Mouse (Mus musculus) kidney, embryonic 14.5 days (tissue): Measurements from ENCODE around the gene Vsig1. TPM values are rescaled to one million over a fixed set of nuclear protein-coding genes. Genes with fewer than 3 reads are reported as not detected.

ENCODE experiments used
- ATAC-seq: fragments of 200-750 bp; cut with Nextera tagmentation; 2 replicates; pipeline ENCODE4 v1.8.0; 2017; ENCODE audit warnings: moderate number of reproducible peaks, mild to moderate bottlenecking, moderate TSS enrichment, moderate library complexity; ENCODE audit not compliant: low FRiP score, low TSS enrichment
- H3K27ac ChIP-seq: fragments of 300-500 bp; sonication (generic); 2 replicates; pipeline ENCODE4 v1.5.1; 2014; ENCODE audit warnings: low read depth, mild to moderate bottlenecking, low read length, moderate library complexity, mixed read lengths
- H3K27me3 ChIP-seq: fragments of 300-500 bp; sonication (generic); 2 replicates; pipeline ENCODE4 v1.6.1; 2014; ENCODE audit warnings: mild to moderate bottlenecking, low read length; ENCODE audit not compliant: control insufficient read depth, insufficient read depth
- H3K36me3 ChIP-seq: fragments of 300-500 bp; sonication (generic); 2 replicates; pipeline ENCODE4 v1.6.1; 2014; ENCODE audit warnings: low read length, mixed read lengths; ENCODE audit not compliant: control insufficient read depth, insufficient read depth
- H3K4me1 ChIP-seq: fragments of 300-500 bp; sonication (generic); 2 replicates; pipeline ENCODE4 v1.6.1; 2014; ENCODE audit warnings: low read length, mixed read lengths; ENCODE audit not compliant: control insufficient read depth, insufficient read depth
- H3K4me2 ChIP-seq: fragments of 300-500 bp; sonication (generic); replicated peaks from 2 replicates; pipeline ENCODE4 v1.6.1; 2014; ENCODE audit warnings: low read depth, mild to moderate bottlenecking, low read length
- H3K4me3 ChIP-seq: fragments of 300-500 bp; sonication (generic); 2 replicates; pipeline ENCODE4 v1.5.1; 2014; ENCODE audit warnings: mild to moderate bottlenecking, low read length
- H3K9ac ChIP-seq: fragments of 300-500 bp; sonication (generic); 2 replicates; pipeline ENCODE4 v1.6.1; 2014; ENCODE audit warnings: low read depth, mild to moderate bottlenecking, low read length, moderate library complexity
- H3K9me3 ChIP-seq: fragments of 300-500 bp; sonication (generic); 2 replicates; pipeline ENCODE4 v1.6.1; 2016; ENCODE audit warnings: low read length; ENCODE audit not compliant: control insufficient read depth
- WGBS: fragments of 180-500 bp; shearing (Covaris S2); extraction: QIAGEN DNeasy Blood & Tissue Kit; methylation state at CpG from one replicate; pipeline ENCODE4 v1.1.7; 2014; 5-methylcytosine and 5-hydroxymethylcytosine counted together
- polyA plus RNA-seq: library from polyadenylated mRNA; unstranded; fragments of >200 nt; fragmentation: Nextera tagmentation; extraction: Ambion mirVana; gene quantifications from 2 replicates; pipeline ENCODE4 v1.2.1, GENCODE M21; 2014

Vsig1 gene
- 0.23 and 0.54 TPM in 2 replicates for polyA plus RNA-seq

- H3K4me2 ChIP-seq, result no peak within 1 kb of the TSS
- H3K36me3 ChIP-seq, result no peaks in the 10 kb centered on the region
- no peak within 1 kb of the TSS for H3K9ac ChIP-seq
- no peaks in the 10 kb centered on the region for H3K4me1 ChIP-seq
- no peak for ATAC-seq
- peaks cover 4% of the 10 kb centered on the region; the same call in 1 of the 2 replicates for H3K27me3 ChIP-seq
- 69% methylated on average over 7 of the region's 7 CpGs for WGBS
- H3K9me3 ChIP-seq, result no peaks in the 10 kb centered on the region
- H3K27ac ChIP-seq, result no peak within 1 kb of the TSS
- H3K4me3 ChIP-seq, result no peak within 1 kb of the TSS
Measured at GRCm38 (mm10) chrX:140907360-140907759, at the start of gene Vsig1. Gene Vsig1, plus strand, starts transcription at chrX:140907608.

DNA sequence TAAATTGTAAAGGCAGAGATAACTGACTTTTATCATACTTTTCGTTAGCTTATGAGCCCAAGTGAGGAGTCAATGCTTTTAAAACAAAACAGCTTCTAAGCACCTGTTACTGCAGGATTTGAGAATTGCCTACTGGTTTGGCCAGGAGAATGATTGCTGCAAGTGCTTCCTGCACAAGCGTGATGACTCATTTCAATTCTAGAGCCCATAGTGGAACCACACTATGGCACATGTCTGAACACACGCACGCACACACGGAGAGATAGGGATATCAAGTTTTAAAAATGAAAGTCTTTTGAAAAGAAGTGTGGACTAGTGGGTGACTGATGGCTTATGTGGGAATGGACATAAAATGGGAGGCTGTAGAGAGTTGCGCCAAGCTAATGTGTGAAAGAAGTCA, 44.6 kb upstream of the Vsig1 start:
- Histone ChIP-seq H3K27me3 (no peaks in the 10 kb centered on the region), H3K4me2 (no peak overlapping the region), H3K27ac (no peak overlapping the region), H3K4me1 (no peaks in the 10 kb centered on the region), H3K36me3 (no peaks in the 10 kb centered on the region), H3K4me3 (no peak overlapping the region), H3K9me3 (no peaks in the 10 kb centered on the region), H3K9ac (no peak overlapping the region)
- WGBS, result 92% methylated on average over 6 of the region's 6 CpGs
- no peak for ATAC-seq

GRCm38 (mm10) chrX:140863431-140863830, 44.0 kb upstream of the Vsig1 start:
- Histone ChIP-seq H3K27me3 (no peaks in the 10 kb centered on the region), H3K9me3 (no peaks in the 10 kb centered on the region), H3K4me1 (no peaks in the 10 kb centered on the region), H3K4me2 (no peak overlapping the region), H3K36me3 (no peaks in the 10 kb centered on the region), H3K4me3 (no peak overlapping the region), H3K27ac (no peak overlapping the region), H3K9ac (no peak overlapping the region)
- no peak for ATAC-seq
- WGBS, result 80% methylated on average over 4 of the region's 4 CpGs

DNA sequence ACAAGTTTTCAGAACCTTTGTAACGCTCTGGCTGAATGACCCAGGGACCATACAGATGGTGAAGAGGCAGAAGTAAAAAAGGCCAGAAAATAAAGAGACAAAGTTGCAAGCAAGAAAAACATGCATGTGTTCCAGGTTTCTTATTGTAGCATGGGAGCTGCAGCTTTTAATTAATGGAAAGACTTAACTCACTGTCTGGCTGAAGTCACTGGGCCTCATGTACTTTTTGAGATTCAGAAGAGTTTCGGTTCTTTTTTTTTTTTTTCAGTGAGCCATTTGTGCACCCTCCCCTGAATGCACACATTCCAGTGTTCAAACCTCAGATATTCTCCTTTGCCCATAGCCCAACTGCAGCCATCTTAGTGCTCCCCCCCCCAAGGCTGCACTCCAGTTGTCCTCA, 20.2 kb upstream of the Vsig1 start:
- Histone ChIP-seq H3K27me3 (peaks cover 3% of the 10 kb centered on the region; the same call in 1 of the 2 replicates), H3K27ac (no peak overlapping the region), H3K36me3 (no peaks in the 10 kb centered on the region), H3K4me1 (no peaks in the 10 kb centered on the region), H3K9ac (no peak overlapping the region), H3K4me3 (no peak overlapping the region), H3K9me3 (no peaks in the 10 kb centered on the region), H3K4me2 (no peak overlapping the region)
- ATAC-seq, result no peak
- 83% methylated on average over 2 of the region's 2 CpGs for WGBS

- 80% methylated on average over 4 of the region's 4 CpGs for WGBS
- Histone ChIP-seq H3K27me3 (peaks cover 3% of the 10 kb centered on the region; the same call in 1 of the 2 replicates), H3K9ac (no peak overlapping the region), H3K4me3 (no peak overlapping the region), H3K9me3 (no peaks in the 10 kb centered on the region), H3K4me2 (no peak overlapping the region), H3K27ac (no peak overlapping the region), H3K36me3 (no peaks in the 10 kb centered on the region), H3K4me1 (no peaks in the 10 kb centered on the region)
- no peak for ATAC-seq
Measured at GRCm38 (mm10) chrX:140891796-140892195, 15.6 kb upstream of the Vsig1 start.

DNA sequence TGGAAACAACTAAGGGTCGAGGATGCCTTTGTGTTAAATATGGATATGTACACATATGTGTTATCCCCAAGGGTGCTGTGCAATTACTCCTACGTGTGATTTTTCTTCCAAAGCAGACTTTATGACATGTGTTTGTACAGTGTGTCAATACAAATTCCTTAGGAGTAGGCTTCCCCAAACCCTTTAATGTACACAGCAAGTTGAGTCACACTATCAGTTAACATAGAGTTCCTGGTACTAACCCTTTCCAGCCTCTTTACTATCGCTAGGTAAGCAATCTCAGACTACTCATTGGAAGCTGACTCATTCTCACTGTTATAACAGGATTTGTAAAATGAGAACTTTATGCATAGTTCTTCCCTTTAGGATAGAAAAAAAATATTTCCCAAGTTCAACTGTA, 3.9 kb upstream of the Vsig1 start:
- ATAC-seq, result no peak
- Histone ChIP-seq H3K4me2 (no peak overlapping the region), H3K27me3 (peaks cover 4% of the 10 kb centered on the region; the same call in 1 of the 2 replicates), H3K9me3 (no peaks in the 10 kb centered on the region), H3K36me3 (no peaks in the 10 kb centered on the region), H3K9ac (no peak overlapping the region), H3K4me1 (no peaks in the 10 kb centered on the region), H3K27ac (no peak overlapping the region), H3K4me3 (no peak overlapping the region)
- 85% methylated on average over 3 of the region's 3 CpGs for WGBS

DNA sequence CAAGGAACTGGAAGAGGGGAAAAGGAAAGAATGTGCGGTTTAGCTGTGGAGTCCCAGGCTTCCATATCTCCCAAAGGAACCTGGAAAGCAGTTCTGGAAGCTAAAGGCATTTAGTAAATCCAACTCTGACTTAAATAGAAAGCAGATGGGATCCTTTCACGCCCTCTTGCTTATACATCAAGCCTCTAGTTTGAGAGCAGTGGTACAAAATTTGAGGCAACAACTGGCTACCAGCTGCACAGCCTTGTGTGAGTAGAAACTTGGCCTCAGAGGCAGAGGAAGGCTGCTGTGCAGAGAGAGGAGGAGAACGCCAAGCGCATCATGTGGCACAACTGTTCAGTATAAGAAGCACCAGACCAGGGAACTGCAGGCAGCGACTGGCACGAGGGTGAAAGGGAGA, 13.9 kb downstream of the Vsig1 start:
- WGBS, result 81% methylated on average over 6 of the region's 6 CpGs
- no peaks in the 10 kb centered on the region for H3K4me1 ChIP-seq
- H3K27me3 ChIP-seq, result no peaks in the 10 kb centered on the region; the same call in 1 of the 2 replicates
- H3K4me3 ChIP-seq, result no peak overlapping the region
- H3K9me3 ChIP-seq, result no peaks in the 10 kb centered on the region
- no peak overlapping the region for H3K4me2 ChIP-seq
- no peak overlapping the region for H3K27ac ChIP-seq
- no peak overlapping the region for H3K9ac ChIP-seq
- ATAC-seq, result no peak
- H3K36me3 ChIP-seq, result no peaks in the 10 kb centered on the region

DNA sequence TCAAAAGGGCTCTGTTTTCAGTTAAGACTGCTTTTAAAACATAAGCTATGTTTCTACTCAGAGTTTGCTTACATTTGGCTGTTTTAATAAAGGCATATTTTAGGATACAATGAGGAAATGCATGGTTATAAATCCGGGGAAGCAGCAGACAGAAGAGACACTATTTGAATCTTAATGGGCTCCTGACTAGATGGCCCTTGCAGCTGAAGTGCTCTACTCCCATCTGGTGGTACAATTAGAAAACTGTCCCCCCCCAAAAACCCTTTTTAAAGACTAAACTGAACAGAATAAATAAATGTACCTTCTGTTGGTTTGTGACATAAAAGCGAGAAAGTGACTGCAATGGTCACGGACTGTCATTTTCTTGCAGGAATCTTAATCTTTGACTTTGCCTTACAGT, 24.7 kb downstream of the Vsig1 start:
- H3K4me3 ChIP-seq, result no peak overlapping the region
- H3K36me3 ChIP-seq, result no peaks in the 10 kb centered on the region
- no peak overlapping the region for H3K4me2 ChIP-seq
- peaks cover 6% of the 10 kb centered on the region; the same call in 1 of the 2 replicates for H3K27me3 ChIP-seq
- no peak overlapping the region for H3K27ac ChIP-seq
- no peak for ATAC-seq
- 73% methylated on average over 3 of the region's 3 CpGs for WGBS
- no peaks in the 10 kb centered on the region for H3K9me3 ChIP-seq
- H3K4me1 ChIP-seq, result no peaks in the 10 kb centered on the region
- no peak overlapping the region for H3K9ac ChIP-seq

DNA sequence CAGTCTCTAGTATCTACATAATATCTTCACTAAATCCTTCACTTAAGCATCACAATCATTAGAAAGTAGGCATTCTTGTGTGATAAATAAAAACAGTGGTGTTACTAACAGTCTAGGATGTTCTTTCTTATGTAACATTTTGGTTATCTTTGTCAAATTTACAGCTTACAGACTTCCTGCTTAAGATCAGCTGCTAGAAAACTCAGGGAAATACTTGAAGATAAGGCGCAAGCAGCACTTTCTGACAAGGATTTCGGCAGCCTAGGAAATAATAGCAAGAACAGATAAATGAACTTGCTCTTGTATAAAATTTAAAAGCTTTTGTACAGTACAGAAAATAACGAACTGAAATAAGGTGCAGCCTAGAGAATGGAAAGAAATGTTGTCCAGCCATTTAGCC, 25.9 kb downstream of the Vsig1 start:
- Histone ChIP-seq H3K4me2 (no peak overlapping the region), H3K36me3 (no peaks in the 10 kb centered on the region), H3K9ac (no peak overlapping the region), H3K4me1 (no peaks in the 10 kb centered on the region), H3K4me3 (no peak overlapping the region), H3K27ac (no peak overlapping the region), H3K27me3 (peaks cover 9% of the 10 kb centered on the region; the same call in 1 of the 2 replicates), H3K9me3 (no peaks in the 10 kb centered on the region)
- ATAC-seq, result no peak
- WGBS, result 80% methylated on average over 3 of the region's 3 CpGs
